Mouse (Mus musculus) limb, embryonic 15.5 days (tissue): Measurements from ENCODE around the gene Slc35a2. TPM values are rescaled to one million over a fixed set of nuclear protein-coding genes. Genes with fewer than 3 reads are reported as not detected.

Experiments used
- ATAC-seq: fragments of 200-750 bp; cut with Nextera tagmentation; 2 replicates; pipeline ENCODE4 v1.8.0; 2017; ENCODE audit warnings: low read depth, moderate TSS enrichment; ENCODE audit not compliant: insufficient number of reproducible peaks, low FRiP score, low TSS enrichment
- H3K27ac ChIP-seq: fragments of 300-500 bp; sonication (generic); 2 replicates; pipeline ENCODE4 v1.5.1; 2015; ENCODE audit warnings: moderate library complexity, mild to moderate bottlenecking, inconsistent platforms
- H3K27me3 ChIP-seq: fragments of 300-500 bp; sonication (generic); 2 replicates; pipeline ENCODE4 v1.6.1; 2015; ENCODE audit warnings: inconsistent platforms
- H3K36me3 ChIP-seq: fragments of 300-500 bp; sonication (generic); 2 replicates; pipeline ENCODE4 v1.6.1; 2015; ENCODE audit warnings: inconsistent platforms
- H3K4me1 ChIP-seq: fragments of 300-500 bp; sonication (generic); 2 replicates; pipeline ENCODE4 v1.6.1; 2015; ENCODE audit warnings: inconsistent platforms
- H3K4me2 ChIP-seq: fragments of 300-500 bp; sonication (generic); 2 replicates; pipeline ENCODE4 v1.6.1; 2015; ENCODE audit warnings: mild to moderate bottlenecking, inconsistent platforms
- H3K4me3 ChIP-seq: fragments of 300-500 bp; sonication (generic); 2 replicates; pipeline ENCODE4 v1.5.1; 2015; ENCODE audit warnings: mild to moderate bottlenecking, inconsistent platforms
- H3K9ac ChIP-seq: fragments of 300-500 bp; sonication (generic); 2 replicates; pipeline ENCODE4 v1.6.1; 2015; ENCODE audit warnings: inconsistent platforms
- H3K9me3 ChIP-seq: fragments of 300-500 bp; sonication (generic); 2 replicates; pipeline ENCODE4 v1.6.1; 2016; ENCODE audit warnings: inconsistent platforms
- WGBS: fragments of 180-500 bp; shearing (Covaris S2); methylation state at CpG from one replicate; pipeline ENCODE4 v1.1.7; 2015; 5-methylcytosine and 5-hydroxymethylcytosine counted together
- polyA plus RNA-seq: library from polyadenylated mRNA; unstranded; fragments of >200 nt; fragmentation: Nextera tagmentation; extraction: Ambion mirVana; gene quantifications from 2 replicates; pipeline ENCODE4 v1.2.1, GENCODE M21; 2015

The Slc35a2 gene
- polyA plus RNA-seq, 1 experiment from 2014 or later, result 64.5 TPM

GRCm38 (mm10) chrX:7865786-7866185 is 18.0 kb upstream of the Slc35a2 start:
- no peak for ATAC-seq
- 68% methylated on average over 2 of the region's 2 CpGs for WGBS

GRCm38 (mm10) chrX:7867141-7867540 is 16.7 kb upstream of the Slc35a2 start:
- H3K4me3 ChIP-seq, result no peak overlapping the region
- no peak overlapping the region for H3K9ac ChIP-seq
- no peak overlapping the region for H3K4me2 ChIP-seq
- no peak overlapping the region for H3K27ac ChIP-seq
- H3K36me3 ChIP-seq, result peaks cover 14% of the 10 kb centered on the region; the same call in 1 of the 2 replicates
- no peak for ATAC-seq
- H3K4me1 ChIP-seq, result no peaks in the 10 kb centered on the region
- WGBS, result 88% methylated on average over 1 of the region's 1 CpGs
- H3K9me3 ChIP-seq, result no peaks in the 10 kb centered on the region
- H3K27me3 ChIP-seq, result no peaks in the 10 kb centered on the region

More at GRCm38 (mm10) chrX:7865786-7866185, 18.0 kb upstream of the Slc35a2 start:
- H3K9me3 ChIP-seq, result no peaks in the 10 kb centered on the region
- no peak overlapping the region for H3K4me2 ChIP-seq
- no peak overlapping the region for H3K27ac ChIP-seq
- H3K9ac ChIP-seq, result no peak overlapping the region
- no peaks in the 10 kb centered on the region for H3K27me3 ChIP-seq
- H3K4me1 ChIP-seq, result no peaks in the 10 kb centered on the region
- peaks cover 11% of the 10 kb centered on the region; the same call in 1 of the 2 replicates for H3K36me3 ChIP-seq
- no peak overlapping the region for H3K4me3 ChIP-seq

- Histone ChIP-seq H3K4me1 (no peaks in the 10 kb centered on the region), H3K27ac (no peak overlapping the region), H3K9me3 (no peaks in the 10 kb centered on the region), H3K4me2 (no peak overlapping the region), H3K9ac (no peak overlapping the region), H3K36me3 (peaks cover 19% of the 10 kb centered on the region; the same call in 1 of the 2 replicates), H3K27me3 (no peaks in the 10 kb centered on the region), H3K4me3 (no peak overlapping the region)
- ATAC-seq, result no peak
- 63% methylated on average over 2 of the region's 2 CpGs for WGBS
Measured at GRCm38 (mm10) chrX:7868506-7868905, 15.3 kb upstream of the Slc35a2 start.

- H3K4me1 ChIP-seq, result no peaks in the 10 kb centered on the region
- 45% methylated on average over 3 of the region's 3 CpGs for WGBS
- peaks cover 23% of the 10 kb centered on the region; the same call in 1 of the 2 replicates for H3K36me3 ChIP-seq
- H3K27ac ChIP-seq, result no peak overlapping the region
- no peaks in the 10 kb centered on the region for H3K27me3 ChIP-seq
- no peak for ATAC-seq
- H3K9me3 ChIP-seq, result no peaks in the 10 kb centered on the region
- H3K9ac ChIP-seq, result no peak overlapping the region
- H3K4me2 ChIP-seq, result no peak overlapping the region
- no peak overlapping the region for H3K4me3 ChIP-seq
Measured at GRCm38 (mm10) chrX:7869826-7870225, 14.0 kb upstream of the Slc35a2 start.

- WGBS, result 23% methylated on average over 38 of the region's 38 CpGs
- peak within 1 kb of the TSS; percentile 44 for H3K4me3 ChIP-seq
- no peak within 1 kb of the TSS for H3K27ac ChIP-seq
- H3K36me3 ChIP-seq, result peaks cover 7% of the 10 kb centered on the region; the same call in 1 of the 2 replicates
- no peaks in the 10 kb centered on the region for H3K9me3 ChIP-seq
- H3K9ac ChIP-seq, result 0 out of 2 replicates have a peak within 1 kb of the TSS, but pooled peaks have one; percentile 31
- no peaks in the 10 kb centered on the region for H3K27me3 ChIP-seq
- ATAC-seq, result peak; percentile 71
- peaks cover 11% of the 10 kb centered on the region; the same call in 1 of the 2 replicates for H3K4me1 ChIP-seq
- peak within 1 kb of the TSS; percentile 80 for H3K4me2 ChIP-seq
Measured at GRCm38 (mm10) chrX:7878007-7878419, 5.8 kb upstream of the Slc35a2 start, which contains the start of gene Pim2. Gene Pim2 (plus strand): TSS chrX:7878262.

- Histone ChIP-seq H3K9me3 (no peaks in the 10 kb centered on the region), H3K4me2 (peak overlapping the region; percentile 80), H3K27me3 (no peaks in the 10 kb centered on the region), H3K4me1 (peaks cover 11% of the 10 kb centered on the region; the same call in 1 of the 2 replicates), H3K36me3 (0 out of 2 replicates have a peak, but pooled peaks cover 6% of the 10 kb centered on the region), H3K9ac (0 out of 2 replicates have a peak overlapping the region, but pooled peaks have one; percentile 31), H3K4me3 (peak overlapping the region; percentile 44), H3K27ac (no peak overlapping the region)
- 22% methylated on average over 21 of the region's 21 CpGs for WGBS
- ATAC-seq, result no peak
Measured at GRCm38 (mm10) chrX:7878495-7878894, 5.3 kb upstream of the Slc35a2 start.

GRCm38 (mm10) chrX:7879819-7880218 is 4.0 kb upstream of the Slc35a2 start:
- no peak overlapping the region for H3K9ac ChIP-seq
- H3K27me3 ChIP-seq, result no peaks in the 10 kb centered on the region
- H3K27ac ChIP-seq, result no peak overlapping the region
- H3K4me1 ChIP-seq, result peaks cover 11% of the 10 kb centered on the region; the same call in 1 of the 2 replicates
- no peak overlapping the region for H3K4me3 ChIP-seq
- 21% methylated on average over 11 of the region's 11 CpGs for WGBS
- peak overlapping the region; percentile 31 for H3K4me2 ChIP-seq
- H3K9me3 ChIP-seq, result no peaks in the 10 kb centered on the region
- H3K36me3 ChIP-seq, result 0 out of 2 replicates have a peak, but pooled peaks cover 2% of the 10 kb centered on the region
- ATAC-seq, result no peak

GRCm38 (mm10) chrX:7898211-7898610 is 14.4 kb downstream of the Slc35a2 start:
- ATAC-seq, result no peak
- 0 out of 2 replicates have a peak, but pooled peaks cover 6% of the 10 kb centered on the region for H3K4me1 ChIP-seq
- H3K4me3 ChIP-seq, result peak overlapping the region; percentile 56
- H3K27ac ChIP-seq, result 0 out of 2 replicates have a peak overlapping the region, but pooled peaks have one; percentile 85
- no peak overlapping the region for H3K9ac ChIP-seq
- WGBS, result 28% methylated on average over 13 of the region's 13 CpGs
- no peaks in the 10 kb centered on the region for H3K27me3 ChIP-seq
- peaks cover 29% of the 10 kb centered on the region for H3K36me3 ChIP-seq
- H3K9me3 ChIP-seq, result no peaks in the 10 kb centered on the region
- H3K4me2 ChIP-seq, result peak overlapping the region; percentile 48

- Histone ChIP-seq H3K4me3 (peak within 1 kb of the TSS; percentile 56), H3K27me3 (no peaks in the 10 kb centered on the region), H3K36me3 (peaks cover 22% of the 10 kb centered on the region), H3K9ac (peak within 1 kb of the TSS; percentile 47), H3K27ac (peak within 1 kb of the TSS; percentile 85), H3K9me3 (no peaks in the 10 kb centered on the region), H3K4me1 (0 out of 2 replicates have a peak, but pooled peaks cover 6% of the 10 kb centered on the region), H3K4me2 (peak within 1 kb of the TSS; percentile 48)
- peak; percentile 97 for ATAC-seq
- 15% methylated on average over 59 of the region's 62 CpGs for WGBS
Measured at GRCm38 (mm10) chrX:7898880-7899874, 15.3 kb downstream of the Slc35a2 start, which contains the start of the genes Pqbp1 and Timm17b. Gene Pqbp1 (minus strand): TSS chrX:7899269. Gene Timm17b (plus strand): TSS chrX:7899357.

- Histone ChIP-seq H3K36me3 (peaks cover 16% of the 10 kb centered on the region; the same call in 1 of the 2 replicates), H3K9ac (no peak overlapping the region), H3K4me2 (no peak overlapping the region), H3K4me1 (0 out of 2 replicates have a peak, but pooled peaks cover 6% of the 10 kb centered on the region), H3K27ac (no peak overlapping the region), H3K9me3 (no peaks in the 10 kb centered on the region), H3K4me3 (no peak overlapping the region), H3K27me3 (no peaks in the 10 kb centered on the region)
- WGBS, result 91% methylated on average over 5 of the region's 5 CpGs
- no peak for ATAC-seq
Measured at GRCm38 (mm10) chrX:7904441-7904840, 20.6 kb downstream of the Slc35a2 start.

GRCm38 (mm10) chrX:7907735-7908134 is 23.9 kb downstream of the Slc35a2 start, which contains the start of gene Gm10491:
Gene Gm10491 (minus strand): TSS chrX:7907835.
- H3K27me3 ChIP-seq, result no peaks in the 10 kb centered on the region

More at GRCm38 (mm10) chrX:7907735-7908134, 23.9 kb downstream of the Slc35a2 start, which contains the start of gene Gm10491:
- H3K36me3 ChIP-seq, result peaks cover 13% of the 10 kb centered on the region; the same call in 1 of the 2 replicates
- H3K27ac ChIP-seq, result no peak within 1 kb of the TSS
- H3K4me3 ChIP-seq, result no peak within 1 kb of the TSS
- no peak within 1 kb of the TSS for H3K4me2 ChIP-seq
- ATAC-seq, result no peak
- WGBS, result 81% methylated on average over 5 of the region's 5 CpGs
- no peaks in the 10 kb centered on the region for H3K9me3 ChIP-seq
- H3K4me1 ChIP-seq, result no peaks in the 10 kb centered on the region
- no peak within 1 kb of the TSS for H3K9ac ChIP-seq
